Mouse (Mus musculus): ENCODE results near the gene Strc.
A peak's percentile ranks its signal among the peaks of the same experiment; 100 is the strongest.
"Not testable (repeated sequence)": the region's sequence is repeated elsewhere in the genome, so short reads cannot be mapped to it uniquely, and the experiment has no call there.

Gene Strc

GRCm38 (mm10) chr2:121386961-121387575, at the start of gene Strc:
Gene Strc (minus strand): TSS chr2:121387168.
- not testable (repeated sequence) for DNase-seq

GRCm38 (mm10) chr2:121434854-121435253, 47.9 kb upstream of the Strc start:
- no peak for DNase-seq

DNA sequence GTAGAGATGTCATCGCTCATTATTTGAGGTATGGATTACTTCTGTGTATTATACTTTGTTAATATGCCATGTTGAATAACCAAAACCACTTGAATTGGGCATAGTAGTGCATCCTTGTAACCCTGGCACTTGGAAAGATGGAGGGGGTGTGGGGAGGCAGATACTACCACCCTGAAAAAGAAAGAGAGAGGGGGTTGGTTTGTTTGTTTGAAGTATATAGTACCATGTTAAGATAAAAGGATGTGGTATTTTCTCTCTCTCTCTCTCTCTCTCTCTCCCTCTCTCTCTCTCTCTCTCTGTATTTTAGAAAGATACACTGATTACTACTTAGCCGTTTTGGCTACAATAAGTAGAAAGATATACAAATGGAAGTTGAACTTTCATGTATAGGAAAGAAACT, 38.9 kb upstream of the Strc start:
- no peak for DNase-seq

- DNase-seq = no peak
These were observed 36.2 kb upstream of the Strc start for GRCm38 (mm10) chr2:121423166-121423565.

- no peak for DNase-seq
These were observed 31.5 kb upstream of the Strc start for GRCm38 (mm10) chr2:121418476-121418875.

- DNase-seq = no peak
These were observed 29.4 kb upstream of the Strc start for GRCm38 (mm10) chr2:121416356-121416755.

DNA sequence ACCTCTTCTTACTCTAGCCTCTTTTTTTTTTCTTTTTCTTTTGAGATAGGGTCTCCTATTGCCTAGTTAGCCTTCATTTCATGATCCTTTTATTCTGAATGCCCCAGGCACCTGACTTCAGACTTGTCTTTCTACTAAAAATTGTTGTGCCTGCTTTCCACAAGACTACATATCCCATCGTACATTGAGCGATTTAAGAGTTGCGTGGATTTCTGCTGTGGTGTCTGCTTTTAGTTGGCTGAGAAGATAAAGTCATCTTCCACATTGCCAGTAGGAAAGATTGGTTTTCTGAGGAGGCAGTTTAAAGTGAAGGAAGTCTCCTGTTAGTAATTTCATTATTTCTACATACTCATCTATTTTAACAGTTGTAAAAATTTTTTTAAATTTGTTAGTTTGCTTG, 28.6 kb upstream of the Strc start:
- no peak for DNase-seq

DNA sequence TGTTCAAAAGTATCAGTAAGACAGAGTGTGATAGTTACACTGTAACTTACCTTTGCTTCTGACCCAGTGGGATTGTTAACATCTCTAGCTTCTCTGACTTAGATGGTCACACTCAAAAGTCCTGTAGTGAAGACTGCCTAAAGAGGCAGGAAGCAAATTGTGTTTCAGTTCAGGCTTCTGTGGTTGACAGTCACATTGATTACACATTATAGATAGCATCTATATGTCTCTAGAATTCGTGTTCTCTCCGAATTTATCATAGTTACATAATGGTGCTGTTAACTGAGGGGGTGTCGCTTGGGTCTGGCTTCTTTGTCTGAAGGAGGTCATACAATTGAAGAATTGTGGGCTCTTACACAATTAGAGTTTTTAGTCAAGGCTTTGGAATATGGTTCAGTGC, 28.1 kb upstream of the Strc start:
- DNase-seq = no peak

DNA sequence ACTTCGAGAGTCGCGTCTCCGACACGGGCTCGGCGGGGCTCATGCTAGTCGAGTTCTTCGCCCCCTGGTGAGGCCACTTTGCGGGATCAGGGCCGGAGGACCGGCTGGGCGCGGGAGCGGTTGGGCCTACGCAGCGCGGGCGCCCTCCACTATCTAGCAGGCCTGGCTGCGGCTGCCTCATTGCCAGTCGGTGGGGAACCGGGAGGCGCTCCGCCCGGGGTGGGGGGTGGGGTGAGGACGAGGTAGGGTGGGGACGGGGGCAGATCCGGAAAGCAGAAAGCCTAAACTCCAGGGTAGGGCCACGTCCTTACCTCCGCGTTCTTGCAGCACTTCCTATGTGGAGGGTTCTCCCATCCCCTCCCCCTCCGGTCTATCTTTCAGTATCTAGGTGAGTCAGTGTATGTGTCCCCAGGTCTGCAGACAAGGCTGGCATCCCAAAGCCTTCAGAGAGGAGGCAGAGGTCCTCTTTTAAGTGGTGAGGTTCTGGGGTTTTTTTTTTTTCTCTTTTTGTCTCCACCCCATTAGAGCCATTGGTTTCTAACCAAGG, 27.2 kb upstream of the Strc start:
- no peak for DNase-seq

DNA sequence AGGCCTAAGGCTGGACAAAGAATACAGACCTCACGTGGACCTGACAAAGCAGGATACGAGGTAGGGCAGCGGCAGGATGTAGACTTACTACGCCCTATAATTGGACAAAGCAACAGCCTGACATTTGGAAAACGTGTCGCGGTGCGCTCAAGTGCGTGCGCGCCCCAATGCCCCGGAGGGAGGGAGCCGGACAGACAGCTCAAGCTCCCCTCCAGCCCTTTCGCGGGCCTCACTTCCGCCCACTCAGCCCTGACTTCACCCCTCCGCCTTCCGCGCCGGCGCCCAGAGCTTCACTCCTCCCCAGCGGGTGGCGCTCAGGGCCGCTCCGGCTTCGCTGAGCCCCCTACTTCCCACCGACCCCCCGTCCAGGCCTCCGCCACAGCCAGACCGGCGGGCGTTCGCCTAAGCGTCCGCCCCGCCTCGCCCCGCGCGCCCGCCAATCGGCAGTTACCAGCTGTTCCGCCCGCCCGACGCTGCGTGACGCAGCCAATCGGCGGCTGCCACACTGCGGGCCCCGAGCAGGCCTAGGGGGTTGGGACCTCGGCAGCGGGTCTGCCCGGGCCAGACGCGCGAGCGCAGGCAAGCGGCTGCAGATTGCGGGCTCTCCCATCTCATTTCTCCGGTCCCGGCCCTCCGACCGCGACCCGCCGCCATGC, 26.5 kb upstream of the Strc start, which contains the start of the genes Pdia3 and Catsper2:
Gene Pdia3 (plus strand): TSS at position 389 of the 656 bp plus-strand sequence.
Gene Catsper2 (minus strand): TSS at position 406 of the 656 bp plus-strand sequence.
- peak; percentile 96 for DNase-seq

DNA sequence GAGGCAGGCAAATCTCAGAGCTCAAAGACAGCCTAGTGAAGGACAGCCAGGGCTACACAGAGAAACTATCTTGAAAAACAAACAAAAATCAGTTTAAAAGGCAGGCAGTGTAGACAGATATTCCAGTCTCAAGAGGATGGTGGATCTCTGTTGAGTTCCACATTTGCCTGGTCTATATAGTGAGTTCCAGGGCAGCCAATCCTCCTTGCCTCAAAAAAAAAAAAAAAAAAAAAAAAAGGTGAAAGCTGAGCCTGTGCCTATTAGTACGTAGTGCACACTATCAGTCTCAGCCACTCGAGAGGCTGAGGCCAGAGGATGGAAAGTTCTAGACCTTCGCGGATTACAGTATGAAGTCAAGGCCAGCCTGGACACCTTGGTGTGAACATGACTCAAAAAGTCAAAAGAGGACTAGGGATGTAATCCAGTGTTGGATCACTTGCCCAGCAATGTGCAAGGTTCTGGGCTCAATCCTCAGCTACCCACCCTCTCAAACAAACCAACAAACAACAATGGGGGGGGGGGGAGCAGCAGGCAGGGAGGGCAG, 25.9 kb upstream of the Strc start:
- DNase-seq = no peak

- DNase-seq = peak; percentile 86
These were observed 21.2 kb upstream of the Strc start for GRCm38 (mm10) chr2:121408160-121408559.

- DNase-seq = no peak
These were observed 16.3 kb upstream of the Strc start for GRCm38 (mm10) chr2:121403296-121403695.

DNA sequence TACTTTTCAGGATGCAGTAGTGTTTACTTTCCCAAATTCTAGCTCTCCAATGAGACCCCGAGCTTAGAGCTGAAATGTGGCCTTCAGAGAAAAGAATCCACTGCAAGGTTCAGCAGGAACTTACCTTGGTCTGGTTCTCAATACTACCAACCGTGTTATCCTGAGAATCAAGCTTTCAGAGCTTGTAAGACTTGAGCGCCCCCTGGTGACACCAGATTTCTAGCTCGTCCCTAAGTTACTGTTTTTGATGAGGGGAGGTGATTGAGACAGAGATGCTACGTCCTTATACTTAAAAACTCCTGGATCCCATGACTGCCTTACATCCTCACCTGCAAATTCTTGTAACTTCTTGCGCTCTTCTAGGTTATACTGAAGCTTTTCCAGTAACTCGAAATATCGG, 9.7 kb upstream of the Strc start:
- peak; percentile 93 for DNase-seq

- DNase-seq = no peak
These were observed 12.2 kb downstream of the Strc start for GRCm38 (mm10) chr2:121374766-121375165.

- DNase-seq = no peak
These were observed 14.7 kb downstream of the Strc start for GRCm38 (mm10) chr2:121372266-121372665.

DNA sequence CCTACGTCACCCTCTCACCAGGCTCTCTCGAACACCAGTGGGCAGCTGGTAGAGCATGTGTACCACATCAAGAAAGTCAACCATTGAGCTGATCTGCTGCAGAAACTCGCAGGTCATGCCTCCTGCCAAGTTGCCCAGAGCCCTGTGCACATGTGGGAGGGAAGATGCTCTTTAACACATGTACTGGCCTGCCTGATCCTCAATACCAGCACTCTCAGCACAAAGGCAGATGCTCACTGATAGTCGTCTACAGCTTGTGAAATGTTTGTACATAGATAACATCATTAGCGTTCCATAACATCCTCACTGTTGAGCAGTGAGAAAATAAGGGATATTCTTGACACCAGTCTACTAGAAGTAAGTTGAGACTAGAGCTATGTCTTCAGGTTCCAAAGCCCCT, 16.0 kb downstream of the Strc start:
- no peak for DNase-seq

DNA sequence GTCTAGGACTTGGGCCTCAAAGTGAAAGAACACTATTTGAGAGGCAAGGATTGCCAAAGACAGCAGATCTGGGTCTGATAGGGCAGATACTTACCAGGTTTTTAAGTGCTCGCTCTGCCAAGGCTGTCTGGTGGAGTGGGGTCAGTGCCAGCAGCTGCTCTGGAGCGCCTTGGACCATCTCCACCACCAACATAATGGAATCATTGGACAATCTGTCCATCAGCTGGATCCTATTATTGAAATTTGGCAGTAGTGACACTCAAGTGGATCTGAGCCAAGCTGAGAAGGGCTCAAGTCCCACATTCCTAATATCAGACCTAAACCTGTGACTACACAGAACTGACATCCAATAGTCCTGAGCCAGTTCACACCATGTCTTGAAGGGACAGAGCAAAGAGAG, 18.1 kb downstream of the Strc start:
- no peak for DNase-seq

GRCm38 (mm10) chr2:121363656-121364055, 23.3 kb downstream of the Strc start:
- no peak for DNase-seq

GRCm38 (mm10) chr2:121359461-121359860, 27.5 kb downstream of the Strc start:
- DNase-seq = no peak

DNA sequence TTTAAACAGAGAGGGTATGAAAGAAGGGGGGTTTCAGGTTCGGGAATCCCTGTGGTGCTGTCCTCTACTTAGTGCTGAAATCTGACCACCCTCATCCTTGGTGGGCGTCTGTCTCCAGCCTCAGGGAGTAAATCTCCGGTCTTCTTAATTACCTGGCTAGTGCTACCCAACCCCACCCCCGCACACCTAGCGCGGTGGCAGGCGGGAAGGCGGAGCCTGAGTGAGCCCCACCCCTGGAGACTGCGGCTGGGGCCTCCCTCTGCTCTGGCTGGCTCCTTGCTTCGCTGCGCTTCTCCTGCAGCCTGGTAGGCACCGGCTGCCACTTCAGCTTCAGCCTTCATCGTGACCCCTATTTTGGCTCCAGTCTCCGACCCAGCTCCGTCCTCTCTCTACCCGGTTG, 28.6 kb downstream of the Strc start:
- DNase-seq = peak; percentile 63

- no peak for DNase-seq
These were observed 29.0 kb downstream of the Strc start for GRCm38 (mm10) chr2:121357961-121358360.

DNA sequence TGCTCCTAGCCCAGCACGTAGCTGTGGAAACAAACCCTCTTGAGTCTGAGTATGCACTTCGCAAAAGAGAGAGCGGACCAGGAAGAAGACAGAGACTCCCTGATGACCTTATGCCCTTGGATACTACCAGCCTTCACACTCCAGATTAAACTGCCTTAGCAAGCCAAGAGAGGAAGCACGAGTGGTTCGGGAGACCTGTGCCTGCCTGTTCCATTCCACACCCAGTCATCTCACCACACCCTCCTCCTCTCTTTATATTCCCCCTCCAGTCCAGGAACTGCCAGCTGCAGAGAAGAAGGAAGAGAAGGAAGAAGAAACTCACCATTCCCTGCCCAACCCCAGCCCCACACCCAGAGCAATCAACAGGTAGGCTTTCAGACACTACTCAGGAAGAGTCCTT, 29.5 kb downstream of the Strc start, which contains the start of gene Ckmt1:
Gene Ckmt1 (plus strand): TSS at position 221 of the 400 bp plus-strand sequence.
- DNase-seq = no peak

All from thymus, postnatal 4 days (tissue).